Mouse (Mus musculus) gastrocnemius, postnatal 4 days (tissue): Measurements from ENCODE around the gene Mettl23. TPM values are rescaled to one million over a fixed set of nuclear protein-coding genes. Genes with fewer than 3 reads are reported as not detected.
"Not testable (repeated sequence)": the region's sequence is repeated elsewhere in the genome, so short reads cannot be mapped to it uniquely, and the experiment has no call there.

Experiments used
- DNase-seq, 2 experiments: peaks; one replicate each; pipeline ENCODE4 v3.0.0; 2021 to 2022; ENCODE audit warnings: low spot score in 2 of 2, mixed read lengths in 2 of 2
- total RNA-seq, 2 experiments: library from RNA; stranded (reverse); gene quantifications; 2 replicates each; pipeline ENCODE4 v1.2.3; 2021

Mettl23 gene
- total RNA-seq, 2 experiments from 2014 or later: 23.7 to 26.6 TPM

DNA sequence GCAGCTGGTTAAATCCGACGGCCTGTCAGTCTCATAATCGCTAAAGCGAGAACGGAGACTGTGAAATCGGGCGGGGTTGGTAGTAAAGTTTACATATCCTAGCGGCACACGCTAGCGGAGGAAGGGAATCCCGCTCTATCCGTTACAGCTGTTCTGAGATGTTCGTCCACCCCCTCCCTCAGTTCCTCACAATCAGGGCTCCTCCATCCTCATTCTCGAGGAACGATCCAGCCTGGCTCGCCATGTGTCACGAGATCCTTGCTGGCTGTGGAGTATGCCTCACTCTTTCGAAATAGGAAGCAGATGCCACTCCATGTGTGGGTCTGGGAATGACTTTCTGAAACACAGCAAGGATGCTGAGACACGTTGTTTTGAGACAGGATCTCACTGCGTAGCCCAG is 30.9 kb downstream of the Mettl23 start:
- peak in 1 of 2 experiments; percentile 27 for DNase-seq

DNA sequence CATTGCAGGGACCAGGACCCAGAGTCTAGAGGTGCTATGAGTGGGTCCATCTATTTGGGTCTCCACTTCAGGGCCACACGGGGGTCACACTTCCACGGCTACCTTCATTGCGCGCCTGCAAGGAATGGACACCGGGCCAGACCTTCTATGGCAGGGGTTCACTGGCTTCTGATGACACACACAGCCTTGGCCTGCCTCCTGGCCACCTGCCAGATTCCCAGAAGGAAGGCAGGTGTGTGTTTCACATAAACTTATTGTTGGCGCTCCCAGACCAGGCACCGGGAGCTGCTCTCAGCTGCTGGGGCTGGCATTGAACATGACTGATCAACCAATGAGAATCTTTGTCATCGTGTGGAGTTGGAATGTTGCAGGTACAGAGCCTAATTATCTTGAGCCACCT is 35.4 kb downstream of the Mettl23 start:
- no peak for DNase-seq

DNA sequence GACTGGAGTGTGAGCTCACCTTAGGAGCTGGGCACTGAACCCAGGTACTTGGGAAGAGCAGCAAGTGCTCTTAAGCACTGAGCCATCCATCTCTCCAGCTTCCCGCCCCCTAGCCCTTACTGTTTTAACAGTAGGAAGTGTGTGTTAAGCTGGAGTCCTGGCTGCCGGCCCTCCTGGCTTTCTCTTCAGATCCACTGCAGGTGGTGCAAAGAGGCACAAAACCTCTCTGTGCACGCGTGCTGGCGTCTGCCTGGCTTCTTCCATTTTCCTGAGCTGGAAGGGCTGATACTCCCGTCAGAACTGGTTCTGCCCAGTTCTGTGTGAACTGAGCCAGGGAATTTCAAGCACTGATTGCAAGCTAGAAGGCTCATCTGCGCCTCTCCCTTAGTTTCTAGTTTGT is 37.8 kb downstream of the Mettl23 start:
- no peak for DNase-seq

DNA sequence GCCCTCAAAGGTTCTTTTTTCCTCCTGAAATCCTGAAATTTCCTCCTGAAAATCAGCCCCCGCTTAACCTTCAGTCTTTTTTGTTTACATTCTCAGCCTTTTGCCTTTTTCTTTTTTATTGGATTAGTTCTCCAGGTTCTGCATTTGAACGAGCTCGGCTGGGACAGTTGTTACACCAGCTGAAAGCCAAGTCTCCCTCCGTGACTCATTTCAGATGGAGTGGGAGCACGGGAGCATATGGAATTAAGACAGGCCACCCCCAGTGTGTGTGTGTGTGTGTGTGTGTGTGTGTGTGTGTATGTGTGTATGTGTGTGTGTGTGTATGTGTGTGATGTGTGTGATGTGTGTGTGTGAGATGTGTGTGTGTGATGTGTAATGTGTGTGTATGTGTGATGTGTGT is 38.4 kb downstream of the Mettl23 start:
- no peak for DNase-seq

DNA sequence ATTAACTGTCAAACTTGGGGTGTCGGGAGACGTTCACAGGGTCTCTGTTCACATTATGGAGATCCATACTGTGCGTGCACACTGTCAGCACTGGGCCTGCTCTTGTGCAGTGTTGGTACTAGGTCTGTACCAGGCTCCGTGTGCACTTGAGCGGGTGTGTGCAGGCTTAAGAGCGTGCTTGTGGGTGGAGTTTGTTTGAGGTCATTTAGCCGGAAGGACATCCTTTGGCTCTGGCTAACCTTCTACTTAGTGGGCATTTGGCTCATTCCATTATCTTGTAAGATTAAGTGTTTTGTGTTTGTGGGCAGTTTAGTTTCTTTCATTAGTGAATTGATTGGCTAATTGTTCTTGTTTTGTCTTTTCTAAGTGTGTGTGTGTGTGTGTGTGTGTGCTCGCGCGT is 39.4 kb downstream of the Mettl23 start:
- DNase-seq: no peak

GRCm38 (mm10) chr11:116884061-116884460 is 41.0 kb downstream of the Mettl23 start:
- DNase-seq: no peak

DNA sequence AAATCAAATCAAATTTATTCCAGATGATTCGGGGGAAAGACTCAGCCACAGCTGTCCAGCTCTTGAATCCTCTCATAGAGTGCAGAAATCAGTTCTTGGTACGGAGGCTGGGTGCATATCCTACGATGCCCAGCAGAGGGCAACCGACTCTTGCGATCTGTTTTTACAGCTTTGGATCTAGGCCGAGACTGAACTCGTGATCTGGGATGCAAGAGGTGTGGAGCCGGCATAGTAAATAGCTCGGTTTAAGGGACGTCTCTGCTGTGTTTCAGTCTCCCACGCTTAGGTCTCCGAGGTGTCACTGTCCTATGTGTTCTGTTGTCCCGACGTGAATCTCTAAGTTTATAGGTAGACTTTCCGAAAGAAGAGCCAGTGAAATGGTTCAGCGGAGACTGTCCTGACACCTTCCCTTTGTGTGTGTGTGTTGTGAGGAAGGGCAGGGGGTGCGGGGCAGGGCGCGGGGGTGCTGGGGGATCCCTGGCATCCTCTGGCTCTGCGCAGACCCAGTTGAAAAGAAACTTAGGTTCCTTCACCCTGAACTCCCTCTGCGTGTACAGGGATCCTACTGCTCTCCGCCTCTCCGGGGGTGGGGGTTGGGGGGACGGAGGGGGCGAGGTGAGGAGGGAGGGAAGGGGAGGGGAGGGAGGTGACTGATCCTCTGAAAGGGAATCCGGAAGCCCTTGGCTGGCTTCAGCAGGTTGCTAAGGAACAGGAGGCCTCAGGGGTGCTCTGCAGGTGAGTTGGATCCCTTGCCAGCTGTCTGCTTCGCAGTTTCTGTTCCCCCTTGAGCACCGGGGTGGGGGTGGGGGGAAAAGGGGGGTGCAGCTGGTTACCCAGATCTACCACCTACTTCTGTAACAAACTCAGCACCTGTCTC is 42.4 kb downstream of the Mettl23 start:
- peak; percentile 62 to 79 for DNase-seq

DNA sequence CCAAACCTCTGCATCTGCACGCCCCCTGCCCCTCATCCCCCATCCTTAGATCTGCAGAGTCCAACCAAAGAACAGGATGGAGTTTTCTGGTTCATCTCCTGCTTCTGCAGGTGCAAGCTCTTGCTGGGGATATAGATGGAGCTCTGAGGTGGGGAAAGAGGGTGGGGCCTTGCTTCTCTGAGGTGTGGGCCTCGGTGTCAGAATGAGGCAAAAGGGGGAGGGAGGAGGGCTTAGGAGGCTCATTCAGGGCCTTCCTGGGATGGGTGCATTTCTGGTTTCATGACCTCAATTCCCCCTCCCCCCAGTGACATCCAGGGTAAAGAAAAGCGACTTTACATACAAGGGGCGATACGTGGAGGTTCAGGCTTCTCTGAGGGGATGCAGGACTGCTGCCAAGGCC is 44.1 kb downstream of the Mettl23 start:
- DNase-seq: no peak

- no peak for DNase-seq
These were observed 50.7 kb downstream of the Mettl23 start for GRCm38 (mm10) chr11:116893532-116894442.

- DNase-seq: no peak
These were observed 52.3 kb downstream of the Mettl23 start for GRCm38 (mm10) chr11:116895402-116895801.

- no peak for DNase-seq
These were observed 56.2 kb downstream of the Mettl23 start for GRCm38 (mm10) chr11:116899247-116899646.

GRCm38 (mm10) chr11:116902588-116902987 is 59.5 kb downstream of the Mettl23 start:
- DNase-seq: not testable (repeated sequence)

Other genes starting within 250 kb of the Mettl23 start
- 1 to 10 TPM; 7.4 to 9.1 TPM for gene Rhbdf2, start 216.3 kb upstream of the Mettl23 start, total RNA-seq
- under 1 TPM; 0.86 to 0.91 TPM for gene Prcd, start 189.7 kb upstream of the Mettl23 start, total RNA-seq
- gene Cygb, start 189.0 kb upstream of the Mettl23 start, total RNA-seq: 10 to 100 TPM; 26.5 to 30.5 TPM
- not detected for gene St6galnac1, start 67.8 kb upstream of the Mettl23 start, total RNA-seq
- gene Mxra7, start 15.2 kb upstream of the Mettl23 start, total RNA-seq: 10 to 100 TPM; 54.5 to 65.3 TPM
- 10 to 100 TPM; 35.6 to 39.7 TPM for gene Jmjd6, start 171 bp downstream of the Mettl23 start, total RNA-seq
- 10 to 100 TPM; 42.8 to 43.1 TPM for gene Mfsd11, start 9.2 kb downstream of the Mettl23 start, total RNA-seq
- gene Srsf2, start 9.8 kb downstream of the Mettl23 start, total RNA-seq: 100 to 1,000 TPM; 181 to 207 TPM
- 1 to 10 TPM; 1.3 to 1.4 TPM for gene Mgat5b, start 75.6 kb downstream of the Mettl23 start, total RNA-seq